Mouse (Mus musculus) midbrain, postnatal 0 days (tissue): ENCODE measurements around the gene Ankrd23. TPM values are rescaled to one million over a fixed set of nuclear protein-coding genes. Genes with fewer than 3 reads are reported as not detected.

Experiments used
- ATAC-seq: fragments of 200-750 bp; cut with Nextera tagmentation; 2 replicates; pipeline ENCODE4 v1.8.0; 2017; ENCODE audit warnings: moderate number of reproducible peaks, mild to moderate bottlenecking, moderate TSS enrichment, moderate library complexity; ENCODE audit not compliant: low FRiP score
- DNase-seq: peaks from one replicate; pipeline ENCODE4 v3.0.0-alpha.2; 2015; ENCODE audit warnings: low spot score
- H3K27ac ChIP-seq: fragments of 300-500 bp; sonication (generic); 2 replicates; pipeline ENCODE4 v1.5.1; 2014; ENCODE audit warnings: low read depth, mild to moderate bottlenecking, low read length, mixed read lengths
- H3K27me3 ChIP-seq: fragments of 300-500 bp; sonication (generic); 2 replicates; pipeline ENCODE4 v1.6.1; 2014; ENCODE audit warnings: low read length, control low read depth, mixed read lengths; ENCODE audit not compliant: insufficient read depth
- H3K36me3 ChIP-seq: fragments of 300-500 bp; sonication (generic); 2 replicates; pipeline ENCODE4 v1.6.1; 2014; ENCODE audit warnings: low read length, control low read depth, mixed read lengths; ENCODE audit not compliant: insufficient read depth
- H3K4me1 ChIP-seq: fragments of 300-500 bp; sonication (generic); 2 replicates; pipeline ENCODE4 v1.6.1; 2014; ENCODE audit warnings: mild to moderate bottlenecking, control low read depth, antibody characterized with exemption, low read length, mixed read lengths; ENCODE audit not compliant: insufficient read depth
- H3K4me2 ChIP-seq: fragments of 300-500 bp; sonication (generic); 2 replicates; pipeline ENCODE4 v1.6.1; 2014; ENCODE audit warnings: low read depth, mild to moderate bottlenecking, low read length, mixed read lengths; ENCODE audit not compliant: poor library complexity, severe bottlenecking
- H3K4me3 ChIP-seq: fragments of 300-500 bp; sonication (generic); 2 replicates; pipeline ENCODE4 v1.5.1; 2014; ENCODE audit warnings: low read depth, mild to moderate bottlenecking, low read length, moderate library complexity
- H3K9ac ChIP-seq: fragments of 300-500 bp; sonication (generic); replicated peaks from 2 replicates; pipeline ENCODE4 v1.6.1; 2014; ENCODE audit warnings: mild to moderate bottlenecking, low read length, moderate library complexity, mixed read lengths; ENCODE audit not compliant: poor library complexity, severe bottlenecking
- H3K9me3 ChIP-seq: fragments of 300-500 bp; sonication (generic); 2 replicates; pipeline ENCODE4 v1.6.1; 2016; ENCODE audit warnings: low read length, control low read depth
- CTCF ChIP-seq: IDR thresholded peaks from 2 replicates; pipeline ENCODE4 v1.5.1; 2016; ENCODE audit warnings: antibody characterized with exemption, mild to moderate bottlenecking
- WGBS: fragments of 180-500 bp; shearing (Covaris S2); extraction: QIAGEN DNeasy Blood & Tissue Kit; methylation state at CpG from one replicate; pipeline ENCODE4 v1.1.7; 2014; 5-methylcytosine and 5-hydroxymethylcytosine counted together
- polyA plus RNA-seq: library from polyadenylated mRNA; unstranded; fragments of >200 nt; fragmentation: Nextera tagmentation; extraction: Ambion mirVana; gene quantifications from 2 replicates; pipeline ENCODE4 v1.2.1, GENCODE M21; 2015
- total RNA-seq: library from RNA; depleted of rRNA; stranded (reverse); fragments of >200 nt; gene quantifications from 2 replicates; pipeline ENCODE4 v1.2.3, GENCODE M21; 2014

Ankrd23 gene
- total and polyA plus RNA-seq, 2 experiments from 2014 or later = 11.6 to 14.8 TPM

DNA sequence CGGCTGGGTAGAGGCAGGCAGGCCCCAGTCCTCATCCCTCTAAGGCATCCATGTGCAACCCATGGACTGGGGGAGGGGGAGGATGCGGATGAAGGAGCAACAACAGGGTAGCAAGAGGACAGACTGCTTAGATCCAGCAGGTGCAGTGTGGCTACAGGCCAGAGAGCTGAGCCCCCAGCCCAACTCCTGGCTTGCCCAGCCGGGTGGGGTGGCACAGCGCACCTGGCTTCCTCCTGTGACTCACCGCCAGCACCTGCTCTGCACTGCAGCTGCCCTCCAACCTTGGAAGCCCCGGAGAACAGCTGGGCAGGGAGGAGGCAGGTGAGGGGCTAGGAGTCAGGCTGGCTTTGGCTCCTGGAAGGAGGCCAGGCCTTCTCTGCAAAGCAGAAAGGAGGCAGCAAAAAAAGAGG is 43.3 kb upstream of the Ankrd23 start:
- 20% methylated on average over 6 of the region's 6 CpGs for WGBS
- no peak for TF ChIP-seq CTCF
- H3K9me3 ChIP-seq = no peaks in the 10 kb centered on the region
- H3K4me3 ChIP-seq = no peak overlapping the region
- H3K4me1 ChIP-seq = peaks cover 6% of the 10 kb centered on the region
- H3K4me2 ChIP-seq = no peak overlapping the region
- no peaks in the 10 kb centered on the region for H3K27me3 ChIP-seq
- peak overlapping the region; percentile 80 for H3K27ac ChIP-seq
- DNase-seq = no peak
- H3K9ac ChIP-seq = peak overlapping the region; percentile 34
- peak; percentile 50 for ATAC-seq
- H3K36me3 ChIP-seq = no peaks in the 10 kb centered on the region

DNA sequence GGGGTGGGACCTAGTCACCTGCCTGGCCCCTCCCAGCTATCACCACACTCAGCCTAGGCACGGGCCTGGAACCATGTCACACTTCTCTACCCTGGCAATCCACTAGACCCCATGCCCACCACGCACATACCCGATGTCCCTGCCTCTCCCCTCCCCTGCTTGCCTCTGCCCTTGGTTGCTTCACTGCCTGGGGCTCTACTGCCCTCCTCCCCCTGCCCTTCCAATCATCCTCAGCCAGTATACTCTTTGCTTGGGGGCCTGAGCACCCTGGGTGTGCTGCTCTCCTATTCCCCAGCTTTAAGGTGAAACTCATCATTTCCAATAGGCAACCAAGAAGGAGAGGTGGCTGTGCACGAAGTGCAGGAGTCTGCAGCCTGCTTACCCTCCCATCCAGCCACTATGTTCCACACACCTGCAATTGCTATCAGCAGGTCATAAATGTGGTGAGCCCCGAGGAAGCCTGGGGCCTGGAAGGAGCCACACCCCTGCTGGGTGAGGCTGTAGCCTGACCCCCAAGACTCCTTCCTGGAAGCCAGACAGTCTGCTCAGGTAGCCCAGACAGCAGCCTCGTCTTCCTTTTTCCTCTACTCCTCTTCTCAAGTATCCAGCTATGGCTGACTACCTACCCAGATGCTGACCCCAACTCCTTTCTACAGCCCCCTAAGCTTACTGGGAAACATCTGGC is 40.5 kb upstream of the Ankrd23 start:
- no peaks in the 10 kb centered on the region for H3K9me3 ChIP-seq
- H3K4me2 ChIP-seq = no peak overlapping the region
- H3K4me3 ChIP-seq = no peak overlapping the region
- no peaks in the 10 kb centered on the region for H3K27me3 ChIP-seq
- WGBS = 81% methylated on average over 6 of the region's 6 CpGs
- no peak overlapping the region for H3K27ac ChIP-seq
- H3K9ac ChIP-seq = no peak overlapping the region
- peaks cover 6% of the 10 kb centered on the region for H3K4me1 ChIP-seq
- DNase-seq (no peak), ATAC-seq (no peak)
- TF ChIP-seq CTCF = no peak
- H3K36me3 ChIP-seq = no peaks in the 10 kb centered on the region

DNA sequence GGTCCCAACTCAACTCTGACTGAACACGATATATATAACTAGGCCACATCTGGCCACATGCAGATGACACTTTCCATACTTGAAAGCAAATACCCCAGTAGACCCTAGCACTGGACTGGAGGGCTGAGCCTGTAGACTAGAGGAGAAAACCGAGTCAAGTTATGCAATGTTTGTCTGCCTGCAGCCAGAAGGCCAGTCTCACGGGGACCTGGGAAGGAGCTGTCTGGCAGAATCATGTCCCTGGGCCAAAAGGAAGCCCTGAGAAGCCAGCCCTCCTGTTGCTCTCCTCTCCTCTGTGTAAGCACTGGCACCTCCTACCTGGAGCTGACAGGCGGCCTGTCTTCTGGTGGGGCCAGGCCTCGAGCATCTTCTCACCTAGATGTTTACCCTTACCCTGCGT is 38.7 kb upstream of the Ankrd23 start:
- Histone ChIP-seq H3K9me3 (no peaks in the 10 kb centered on the region), H3K27me3 (no peaks in the 10 kb centered on the region), H3K4me1 (peaks cover 6% of the 10 kb centered on the region), H3K36me3 (no peaks in the 10 kb centered on the region), H3K9ac (no peak overlapping the region), H3K4me3 (no peak overlapping the region), H3K4me2 (no peak overlapping the region), H3K27ac (no peak overlapping the region)
- 64% methylated on average over 6 of the region's 6 CpGs for WGBS
- DNase-seq (no peak), ATAC-seq (no peak)
- no peak for TF ChIP-seq CTCF

DNA sequence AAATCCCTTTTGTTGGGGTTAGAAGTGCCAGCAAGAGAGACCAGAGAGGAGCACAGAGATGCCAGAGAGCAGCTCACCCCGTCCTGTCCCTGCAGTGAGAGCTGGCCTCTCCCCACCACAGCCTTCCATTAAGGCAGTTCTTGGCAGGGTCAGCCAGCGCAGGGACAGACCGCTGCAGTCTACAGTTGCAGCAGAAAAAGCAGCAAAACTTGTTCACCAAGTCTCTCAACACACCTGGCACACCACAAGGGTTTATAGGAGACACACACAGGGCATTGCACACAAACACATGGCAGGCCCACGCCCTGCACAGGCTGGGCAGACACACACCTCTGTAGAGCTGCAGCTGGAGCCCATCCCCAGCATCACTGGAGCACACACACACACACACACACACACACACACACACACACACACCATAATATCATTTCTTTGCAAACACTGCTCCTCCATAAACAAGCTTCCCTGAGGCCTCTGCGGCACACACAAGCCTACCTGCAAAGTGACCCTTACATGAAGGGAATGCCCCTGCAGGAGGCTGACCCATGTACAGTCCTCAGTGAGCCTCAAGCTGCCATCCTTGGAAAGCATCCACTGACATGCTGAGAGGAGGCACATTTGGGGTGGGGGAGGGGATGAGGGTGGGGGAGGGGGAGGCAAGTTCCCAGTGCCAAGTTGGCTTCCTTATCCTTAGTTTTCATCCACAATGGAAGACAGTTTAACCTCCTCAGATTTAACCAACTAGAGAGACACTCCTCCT is 37.7 kb upstream of the Ankrd23 start:
- H3K4me3 ChIP-seq = no peak overlapping the region
- TF ChIP-seq CTCF = no peak
- H3K36me3 ChIP-seq = no peaks in the 10 kb centered on the region
- H3K27ac ChIP-seq = no peak overlapping the region
- no peaks in the 10 kb centered on the region for H3K27me3 ChIP-seq
- DNase-seq = no peak
- no peak for ATAC-seq
- H3K9ac ChIP-seq = no peak overlapping the region
- H3K4me1 ChIP-seq = no peaks in the 10 kb centered on the region
- whole genome bisulfite sequencing = 81% methylated on average over 5 of the region's 5 CpGs
- no peaks in the 10 kb centered on the region for H3K9me3 ChIP-seq
- no peak overlapping the region for H3K4me2 ChIP-seq

DNA sequence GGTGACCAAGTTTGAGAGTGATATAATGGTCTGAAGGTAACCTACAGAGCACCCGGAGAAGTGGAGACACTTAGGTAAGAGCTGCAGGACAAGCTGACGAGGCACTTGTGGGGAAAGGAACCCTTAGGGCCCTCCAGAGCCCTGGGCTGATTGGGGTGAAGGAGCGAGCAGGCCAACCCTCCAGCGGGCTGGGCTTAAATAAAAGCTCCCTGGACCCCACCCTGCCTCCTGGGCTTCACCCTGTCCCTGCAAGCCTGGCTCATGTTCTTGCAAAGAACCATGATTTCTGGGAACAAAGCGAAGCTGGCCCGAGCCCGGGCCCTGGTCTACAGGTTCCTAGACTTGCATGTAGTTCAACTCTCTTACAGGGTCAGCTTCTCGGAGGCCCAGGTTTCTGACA is 36.8 kb upstream of the Ankrd23 start:
- Histone ChIP-seq H3K27me3 (no peaks in the 10 kb centered on the region), H3K9me3 (no peaks in the 10 kb centered on the region), H3K27ac (no peak overlapping the region), H3K36me3 (no peaks in the 10 kb centered on the region), H3K4me2 (no peak overlapping the region), H3K4me1 (no peaks in the 10 kb centered on the region), H3K4me3 (no peak overlapping the region), H3K9ac (no peak overlapping the region)
- ATAC-seq = no peak
- 86% methylated on average over 8 of the region's 8 CpGs for WGBS
- no peak for DNase-seq
- TF ChIP-seq CTCF = no peak

DNA sequence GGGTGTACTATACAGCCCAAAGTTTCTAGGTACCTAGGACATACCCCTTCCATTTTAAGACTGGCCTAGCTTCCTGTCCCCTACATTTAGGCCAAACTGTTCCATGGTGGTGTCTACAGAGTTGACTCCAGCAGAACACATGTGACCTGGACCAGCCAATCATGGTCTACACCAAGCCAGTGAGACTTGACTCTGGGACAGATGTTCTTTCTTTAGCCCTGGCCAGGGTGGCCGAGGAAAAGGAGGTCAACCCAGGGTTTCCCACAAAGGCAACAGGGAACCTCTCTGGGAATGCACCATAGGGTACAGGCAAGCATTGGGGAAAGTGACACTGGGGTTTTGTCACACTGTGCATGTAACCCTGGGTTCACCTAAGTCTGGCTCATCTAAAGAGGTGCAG is 36.0 kb upstream of the Ankrd23 start:
- H3K4me1 ChIP-seq = no peaks in the 10 kb centered on the region
- no peaks in the 10 kb centered on the region for H3K27me3 ChIP-seq
- H3K9me3 ChIP-seq = no peaks in the 10 kb centered on the region
- no peak for TF ChIP-seq CTCF
- H3K36me3 ChIP-seq = no peaks in the 10 kb centered on the region
- H3K27ac ChIP-seq = no peak overlapping the region
- no peak overlapping the region for H3K4me2 ChIP-seq
- DNase-seq (no peak), ATAC-seq (no peak)
- no peak overlapping the region for H3K9ac ChIP-seq
- no peak overlapping the region for H3K4me3 ChIP-seq
- 70% methylated on average over 1 of the region's 1 CpGs for WGBS
